Mouse (Mus musculus): Measurements from ENCODE around the gene Tfeb. TPM values are rescaled to one million over a fixed set of nuclear protein-coding genes. Genes with fewer than 3 reads are reported as not detected.

The Tfeb gene
- polyA plus RNA-seq, 1 experiment from 2014 or later = 14.1 TPM

GRCm38 (mm10) chr17:47802806-47803205, 66.0 kb downstream of the Tfeb start:
- peaks cover 20% of the 10 kb centered on the region for H3K4me1 ChIP-seq
- H3K9ac ChIP-seq = no peak overlapping the region
- no peaks in the 10 kb centered on the region for H3K36me3 ChIP-seq
- 14% methylated on average over 8 of the region's 8 CpGs for WGBS
- no peaks in the 10 kb centered on the region for H3K27me3 ChIP-seq
- ATAC-seq (ENCODE audit: insufficient number of reproducible peaks, low FRiP score, low TSS enrichment, low read depth) = no peak
- H3K27ac ChIP-seq = no peak overlapping the region
- H3K4me2 ChIP-seq = no peak overlapping the region
- H3K4me3 ChIP-seq = no peak overlapping the region
- no peaks in the 10 kb centered on the region for H3K9me3 ChIP-seq

DNA sequence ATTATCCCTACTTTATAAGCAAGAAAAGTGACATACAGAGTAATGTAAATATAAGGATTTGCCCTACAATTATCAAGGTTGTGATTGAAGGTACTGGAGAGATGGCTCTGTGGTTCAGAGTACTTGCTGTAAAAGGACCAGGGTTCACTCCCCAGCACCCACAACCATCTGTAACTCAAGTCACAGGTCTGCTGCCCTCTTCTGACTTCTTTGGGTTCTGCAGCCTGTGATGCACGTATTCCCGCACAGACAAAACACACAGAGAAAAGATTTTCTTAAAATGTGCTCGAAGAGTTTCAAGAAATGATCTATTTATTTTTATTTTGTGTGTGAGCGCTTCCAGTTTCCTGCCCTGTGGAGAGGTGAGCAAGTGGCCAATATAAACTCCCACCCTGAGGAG, 66.8 kb downstream of the Tfeb start:
- no peaks in the 10 kb centered on the region for H3K27me3 ChIP-seq
- no peaks in the 10 kb centered on the region for H3K9me3 ChIP-seq
- H3K9ac ChIP-seq = no peak overlapping the region
- no peak overlapping the region for H3K27ac ChIP-seq
- no peak overlapping the region for H3K4me3 ChIP-seq
- WGBS = 94% methylated on average over 4 of the region's 4 CpGs
- ATAC-seq (ENCODE audit: insufficient number of reproducible peaks, low FRiP score, low TSS enrichment, low read depth) = no peak
- no peaks in the 10 kb centered on the region for H3K36me3 ChIP-seq
- H3K4me1 ChIP-seq = peaks cover 20% of the 10 kb centered on the region
- H3K4me2 ChIP-seq = no peak overlapping the region

GRCm38 (mm10) chr17:47805047-47805835, 68.4 kb downstream of the Tfeb start:
- no peak overlapping the region for H3K9ac ChIP-seq
- H3K4me3 ChIP-seq = no peak overlapping the region
- H3K27ac ChIP-seq = no peak overlapping the region
- WGBS = 57% methylated on average over 13 of the region's 13 CpGs
- no peak for ATAC-seq (ENCODE audit: insufficient number of reproducible peaks, low FRiP score, low TSS enrichment, low read depth)
- H3K36me3 ChIP-seq = no peaks in the 10 kb centered on the region
- H3K4me2 ChIP-seq = no peak overlapping the region
- no peaks in the 10 kb centered on the region for H3K27me3 ChIP-seq
- H3K9me3 ChIP-seq = no peaks in the 10 kb centered on the region
- peaks cover 25% of the 10 kb centered on the region for H3K4me1 ChIP-seq

DNA sequence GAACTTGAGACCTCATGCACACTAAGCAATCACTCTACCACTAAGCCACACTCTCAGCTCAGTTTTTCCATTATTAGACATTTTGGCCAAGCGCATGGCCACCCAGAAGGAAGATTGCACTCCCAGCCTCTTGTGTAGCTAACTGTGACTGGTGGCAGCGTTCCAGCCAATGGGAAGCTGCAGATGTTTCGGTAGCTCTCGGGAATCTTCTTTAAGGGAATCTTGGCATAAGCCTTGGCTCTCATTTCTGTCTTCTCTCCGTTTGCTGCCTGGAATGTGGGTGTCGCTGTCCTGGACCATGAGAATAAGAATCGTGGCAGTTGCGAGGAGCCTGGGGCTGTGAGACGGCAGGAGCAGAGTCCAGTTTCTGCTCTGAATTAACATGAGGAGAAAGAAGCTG, 69.4 kb downstream of the Tfeb start:
- H3K36me3 ChIP-seq = no peaks in the 10 kb centered on the region
- ATAC-seq (ENCODE audit: insufficient number of reproducible peaks, low FRiP score, low TSS enrichment, low read depth) = no peak
- H3K9me3 ChIP-seq = no peaks in the 10 kb centered on the region
- peak overlapping the region; percentile 55 for H3K27ac ChIP-seq
- H3K4me1 ChIP-seq = peaks cover 25% of the 10 kb centered on the region
- H3K9ac ChIP-seq = no peak overlapping the region
- H3K27me3 ChIP-seq = no peaks in the 10 kb centered on the region
- H3K4me2 ChIP-seq = no peak overlapping the region
- 36% methylated on average over 9 of the region's 9 CpGs for WGBS
- H3K4me3 ChIP-seq = no peak overlapping the region

DNA sequence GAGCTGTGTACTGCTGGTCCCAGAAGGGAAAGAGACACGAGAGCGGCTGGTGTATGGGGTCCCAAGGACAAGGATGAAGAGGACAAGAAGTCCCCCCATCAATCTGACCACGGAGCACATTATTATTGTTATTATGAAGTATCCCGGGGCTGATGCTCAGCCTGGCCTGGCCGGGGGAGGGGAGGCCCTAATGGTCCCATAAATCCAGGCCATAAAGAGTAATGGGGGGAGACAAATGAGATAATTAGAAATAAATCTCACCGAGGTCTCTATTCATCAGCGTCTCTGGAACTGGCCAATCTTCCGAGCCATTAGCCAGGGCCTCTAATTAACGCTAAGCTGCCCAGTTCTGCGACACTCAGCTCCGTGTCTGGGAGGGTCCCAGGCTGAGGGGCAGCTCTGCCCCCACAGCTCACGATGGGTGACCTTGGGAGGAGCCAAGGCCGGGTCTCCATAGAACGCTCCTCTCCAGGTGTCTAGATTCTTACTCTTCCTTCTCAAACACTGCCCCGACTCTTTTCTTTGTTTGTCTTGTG, 74.5 kb downstream of the Tfeb start:
- 34% methylated on average over 15 of the region's 15 CpGs for WGBS
- Histone ChIP-seq H3K36me3 (peaks cover 21% of the 10 kb centered on the region), H3K9me3 (no peaks in the 10 kb centered on the region), H3K27me3 (no peaks in the 10 kb centered on the region), H3K27ac (no peak overlapping the region), H3K4me1 (peaks cover 47% of the 10 kb centered on the region), H3K9ac (no peak overlapping the region), H3K4me2 (no peak overlapping the region), H3K4me3 (no peak overlapping the region)
- ATAC-seq (ENCODE audit: insufficient number of reproducible peaks, low FRiP score, low TSS enrichment, low read depth) = no peak

GRCm38 (mm10) chr17:47812200-47812599, 75.4 kb downstream of the Tfeb start:
- H3K4me1 ChIP-seq = peaks cover 43% of the 10 kb centered on the region
- no peak for ATAC-seq (ENCODE audit: insufficient number of reproducible peaks, low FRiP score, low TSS enrichment, low read depth)

GRCm38 (mm10) chr17:47813616-47814015, 76.8 kb downstream of the Tfeb start:
- Histone ChIP-seq H3K27me3 (no peaks in the 10 kb centered on the region), H3K9me3 (no peaks in the 10 kb centered on the region), H3K4me1 (peaks cover 43% of the 10 kb centered on the region), H3K4me3 (no peak overlapping the region), H3K27ac (peak overlapping the region; percentile 73), H3K36me3 (peaks cover 38% of the 10 kb centered on the region), H3K9ac (no peak overlapping the region), H3K4me2 (no peak overlapping the region)
- ATAC-seq (ENCODE audit: insufficient number of reproducible peaks, low FRiP score, low TSS enrichment, low read depth) = peak; percentile 41; the same call in 1 of the 2 replicates
- 37% methylated on average over 5 of the region's 5 CpGs for WGBS

More at GRCm38 (mm10) chr17:47812200-47812599, 75.4 kb downstream of the Tfeb start:
- H3K36me3 ChIP-seq = peaks cover 25% of the 10 kb centered on the region
- H3K9me3 ChIP-seq = no peaks in the 10 kb centered on the region
- no peak overlapping the region for H3K4me3 ChIP-seq
- 0 out of 2 replicates have a peak overlapping the region, but pooled peaks have one; percentile 72 for H3K27ac ChIP-seq
- H3K4me2 ChIP-seq = no peak overlapping the region
- 85% methylated on average over 6 of the region's 6 CpGs for WGBS
- no peaks in the 10 kb centered on the region for H3K27me3 ChIP-seq
- no peak overlapping the region for H3K9ac ChIP-seq

DNA sequence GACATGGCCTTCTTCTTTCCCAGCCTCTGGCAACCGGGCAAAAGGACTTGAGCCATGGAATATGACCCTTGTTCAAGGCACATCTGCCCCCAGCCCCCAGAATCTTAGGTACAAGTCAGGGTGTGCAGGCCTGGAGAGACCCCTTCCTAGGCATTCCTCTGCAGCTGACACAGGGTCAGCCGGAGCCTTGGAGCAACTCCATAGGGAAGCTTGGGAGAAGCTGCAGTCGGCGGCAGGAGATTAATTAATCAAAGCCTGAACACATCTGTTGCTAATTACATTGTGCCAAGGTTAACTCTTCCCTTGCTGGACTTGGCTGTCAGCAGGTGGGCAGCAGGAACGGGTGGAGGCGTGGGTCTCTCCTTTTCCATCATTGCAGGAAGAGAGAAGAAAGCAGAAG, 77.7 kb downstream of the Tfeb start:
- Histone ChIP-seq H3K36me3 (peaks cover 46% of the 10 kb centered on the region), H3K27me3 (no peaks in the 10 kb centered on the region), H3K9me3 (no peaks in the 10 kb centered on the region), H3K4me3 (no peak overlapping the region), H3K9ac (no peak overlapping the region), H3K27ac (peak overlapping the region; percentile 73), H3K4me2 (no peak overlapping the region), H3K4me1 (peaks cover 41% of the 10 kb centered on the region)
- no peak for ATAC-seq (ENCODE audit: insufficient number of reproducible peaks, low FRiP score, low TSS enrichment, low read depth)
- 18% methylated on average over 6 of the region's 6 CpGs for WGBS

GRCm38 (mm10) chr17:47815446-47815845, 78.6 kb downstream of the Tfeb start:
- H3K4me3 ChIP-seq = no peak overlapping the region
- ATAC-seq (ENCODE audit: insufficient number of reproducible peaks, low FRiP score, low TSS enrichment, low read depth) = no peak
- peaks cover 55% of the 10 kb centered on the region for H3K36me3 ChIP-seq
- H3K27ac ChIP-seq = peak overlapping the region; percentile 14; the same call in 1 of the 2 replicates
- H3K9ac ChIP-seq = no peak overlapping the region
- no peaks in the 10 kb centered on the region for H3K27me3 ChIP-seq
- WGBS = 47% methylated on average over 10 of the region's 10 CpGs
- no peak overlapping the region for H3K4me2 ChIP-seq
- H3K9me3 ChIP-seq = no peaks in the 10 kb centered on the region
- H3K4me1 ChIP-seq = peaks cover 44% of the 10 kb centered on the region

DNA sequence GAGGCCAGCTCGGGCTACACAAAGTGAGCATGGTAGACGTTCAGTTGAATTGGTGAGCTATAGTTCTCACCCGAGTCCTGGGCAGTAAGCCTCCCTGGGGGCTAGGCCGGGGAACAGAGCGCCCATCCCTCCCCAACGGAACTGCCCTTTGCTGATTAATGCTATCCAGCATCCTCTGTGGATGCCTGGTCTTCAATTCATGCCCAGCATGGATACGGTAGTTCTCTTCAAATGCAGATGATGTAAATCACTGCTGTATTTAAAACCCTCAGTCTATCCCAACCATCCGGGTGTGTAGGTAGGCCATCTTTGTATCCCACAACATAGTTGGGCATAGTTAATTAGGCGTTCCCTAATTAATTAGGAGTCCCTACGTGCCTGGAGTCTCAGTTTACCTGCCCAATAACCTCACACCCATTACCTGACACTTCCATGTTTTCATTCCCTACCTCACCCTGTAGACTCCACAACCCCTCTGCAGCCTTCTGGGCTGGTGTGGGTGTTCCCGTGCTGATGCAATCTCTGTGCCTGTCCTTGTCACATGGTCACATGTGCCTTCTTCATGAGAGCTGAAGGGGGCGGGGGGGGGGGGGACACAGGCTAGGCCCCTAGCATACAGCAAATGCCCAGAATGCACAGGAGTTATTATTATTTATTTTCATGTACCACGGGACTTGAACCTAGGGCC, 81.4 kb downstream of the Tfeb start:
- 83% methylated on average over 13 of the region's 13 CpGs for WGBS
- Histone ChIP-seq H3K36me3 (peaks cover 79% of the 10 kb centered on the region), H3K27ac (no peak overlapping the region), H3K4me1 (peaks cover 62% of the 10 kb centered on the region), H3K9ac (no peak overlapping the region), H3K4me2 (no peak overlapping the region), H3K4me3 (no peak overlapping the region), H3K27me3 (no peaks in the 10 kb centered on the region), H3K9me3 (no peaks in the 10 kb centered on the region)
- ATAC-seq (ENCODE audit: insufficient number of reproducible peaks, low FRiP score, low TSS enrichment, low read depth) = no peak

DNA sequence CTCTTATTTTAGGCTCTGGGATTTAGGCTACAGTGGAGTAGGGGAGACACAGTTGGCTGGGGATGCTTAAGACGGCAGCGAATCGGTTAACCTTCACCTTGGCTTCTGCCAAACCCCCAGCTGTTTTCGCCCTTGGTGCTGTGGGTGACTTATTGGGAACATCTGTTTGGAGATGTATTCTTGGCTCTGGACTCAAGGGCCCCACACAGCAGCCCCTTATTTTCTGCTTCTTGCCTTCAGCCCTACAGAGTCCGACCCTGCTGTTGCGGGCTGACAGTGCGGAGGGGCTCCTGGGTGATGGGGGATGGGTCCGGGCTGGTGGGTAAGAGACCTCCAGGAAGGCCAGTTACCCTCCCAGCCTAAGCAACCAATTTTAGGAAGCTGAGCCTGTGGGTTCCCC, 84.5 kb downstream of the Tfeb start:
- Histone ChIP-seq H3K4me3 (no peak overlapping the region), H3K36me3 (peaks cover 79% of the 10 kb centered on the region), H3K9ac (no peak overlapping the region), H3K9me3 (no peaks in the 10 kb centered on the region), H3K27ac (peak overlapping the region; percentile 50; the same call in 1 of the 2 replicates), H3K4me2 (no peak overlapping the region), H3K4me1 (peaks cover 43% of the 10 kb centered on the region), H3K27me3 (no peaks in the 10 kb centered on the region)
- ATAC-seq (ENCODE audit: insufficient number of reproducible peaks, low FRiP score, low TSS enrichment, low read depth) = no peak
- WGBS = 37% methylated on average over 8 of the region's 8 CpGs

- Histone ChIP-seq H3K9ac (no peak overlapping the region), H3K27me3 (0 out of 2 replicates have a peak, but pooled peaks cover 6% of the 10 kb centered on the region), H3K27ac (peak overlapping the region; percentile 93), H3K9me3 (no peaks in the 10 kb centered on the region), H3K4me1 (peaks cover 45% of the 10 kb centered on the region), H3K4me3 (peak overlapping the region; percentile 88), H3K36me3 (peaks cover 31% of the 10 kb centered on the region), H3K4me2 (peak overlapping the region; percentile 54)
- ATAC-seq (ENCODE audit: insufficient number of reproducible peaks, low FRiP score, low TSS enrichment, low read depth) = no peak
- WGBS = 6% methylated on average over 9 of the region's 9 CpGs
Observed at GRCm38 (mm10) chr17:47831161-47831560, 94.3 kb downstream of the Tfeb start.

All from limb, embryonic 15.5 days (tissue).